Mouse (Mus musculus) CH12.LX (cell line): ENCODE data around the gene Golph3l. TPM values are rescaled to one million over a fixed set of nuclear protein-coding genes. Genes with fewer than 3 reads are reported as not detected.
"Not testable (repeated sequence)": the region's sequence is repeated elsewhere in the genome, so short reads cannot be mapped to it uniquely, and the experiment has no call there.

Experiments used
- DNase-seq: peaks from one replicate; pipeline ENCODE4 v3.0.0-alpha.2; 2013; ENCODE audit errors: extremely low read depth
- H3K27ac ChIP-seq: 2 replicates; pipeline ENCODE4 v1.5.1; 2012; ENCODE audit warnings: low read depth, mild to moderate bottlenecking, control low read depth, moderate library complexity; ENCODE audit not compliant: insufficient read depth
- H3K27me3 ChIP-seq: replicated peaks from 2 replicates; pipeline ENCODE3; 2012; ENCODE audit warnings: inconsistent platforms
- H3K36me3 ChIP-seq, 2 experiments: replicated peaks in 1 of 2; 2 replicates each; pipeline versions ENCODE3 to v1.6.1; 2012; ENCODE audit warnings: inconsistent platforms in 1 of 2, low read length in 1 of 2, mild to moderate bottlenecking in 1 of 2, mixed read lengths in 1 of 2, moderate library complexity in 1 of 2; ENCODE audit not compliant: control insufficient read depth in 1 of 2, insufficient read depth in 1 of 2
- H3K4me1 ChIP-seq, 2 experiments: 2 replicates each; pipeline ENCODE4 v1.6.1; 2012; ENCODE audit warnings: inconsistent platforms in 1 of 2, moderate library complexity in 1 of 2; ENCODE audit not compliant: insufficient read depth in 2 of 2, control insufficient read depth in 1 of 2
- H3K4me2 ChIP-seq: 2 replicates; pipeline ENCODE4 v1.6.1; 2012; ENCODE audit warnings: low read depth, mild to moderate bottlenecking, control low read depth; ENCODE audit not compliant: poor library complexity, insufficient read depth, severe bottlenecking
- H3K4me3 ChIP-seq, 3 experiments: fragments of 150-350 bp in 1 of 3; sonication (generic) in 1 of 3; replicated peaks in 1 of 3; 2 replicates each; pipeline versions ENCODE3 to v1.5.1; 2011 to 2012; ENCODE audit warnings: low read depth in 2 of 3, low read length in 2 of 3, mild to moderate bottlenecking in 2 of 3, moderate library complexity in 2 of 3, control low read depth in 1 of 3, improper control_type of control experiment in 1 of 3, inconsistent platforms in 1 of 3, mixed read lengths in 1 of 3; ENCODE audit not compliant: poor library complexity in 1 of 3
- H3K79me2 ChIP-seq: replicated peaks from 2 replicates; pipeline ENCODE4 v1.6.1; 2012; ENCODE audit warnings: mild to moderate bottlenecking, moderate library complexity; ENCODE audit not compliant: control insufficient read depth, poor library complexity, insufficient read depth, severe bottlenecking; ENCODE audit errors: extremely low read depth
- H3K9ac ChIP-seq: 2 replicates; pipeline ENCODE4 v1.6.1; 2012; ENCODE audit warnings: low read depth, mild to moderate bottlenecking, control low read depth, moderate library complexity; ENCODE audit not compliant: insufficient read depth
- H3K9me3 ChIP-seq: replicated peaks from 2 replicates; pipeline ENCODE3; 2012; ENCODE audit warnings: low read length, inconsistent platforms, mixed read lengths
- ELF1 ChIP-seq: IDR thresholded peaks from 2 replicates; pipeline ENCODE4 v1.6.1; 2014; ENCODE audit warnings: low read depth, mild to moderate bottlenecking, inconsistent platforms, low read length, improper control_type of control experiment
- ETS1 ChIP-seq: conservative IDR thresholded peaks from 2 replicates; pipeline ENCODE4 v1.6.1; 2012; ENCODE audit warnings: low read depth, mild to moderate bottlenecking, inconsistent platforms, low read length, improper control_type of control experiment, moderate library complexity
- GABPA ChIP-seq: IDR thresholded peaks from 2 replicates; pipeline ENCODE4 v1.6.1; 2012; ENCODE audit warnings: low read depth, low read length, improper control_type of control experiment, inconsistent platforms; ENCODE audit not compliant: insufficient replicate concordance
- KAT2A ChIP-seq: IDR thresholded peaks from 2 replicates; pipeline ENCODE4 v1.6.1; 2012; ENCODE audit warnings: low read length, improper control_type of control experiment, inconsistent platforms; ENCODE audit not compliant: insufficient replicate concordance
- MAFK ChIP-seq: IDR thresholded peaks from 2 replicates; pipeline ENCODE4 v1.6.1; 2011; ENCODE audit warnings: low read length, improper control_type of control experiment; ENCODE audit not compliant: insufficient replicate concordance
- MAX ChIP-seq: IDR thresholded peaks from 2 replicates; pipeline ENCODE4 v1.6.1; 2011; ENCODE audit warnings: low read length, improper control_type of control experiment
- MAZ ChIP-seq: IDR thresholded peaks from 2 replicates; pipeline ENCODE4 v1.6.1; 2012; ENCODE audit warnings: low read depth, mild to moderate bottlenecking, inconsistent platforms, low read length, improper control_type of control experiment, moderate library complexity
- MEF2A ChIP-seq: IDR thresholded peaks from 2 replicates; pipeline ENCODE4 v1.6.1; 2014; ENCODE audit warnings: low read depth, mild to moderate bottlenecking, inconsistent platforms, low read length, improper control_type of control experiment, borderline replicate concordance
- NELFE ChIP-seq: IDR thresholded peaks from 2 replicates; pipeline ENCODE4 v1.6.1; 2011; ENCODE audit warnings: low read depth, low read length, improper control_type of control experiment
- NRF1 ChIP-seq: IDR thresholded peaks from 2 replicates; pipeline ENCODE4 v1.6.1; 2014; ENCODE audit warnings: low read depth, mild to moderate bottlenecking, inconsistent platforms, low read length, improper control_type of control experiment, moderate library complexity
- PAX5 ChIP-seq: IDR thresholded peaks from 2 replicates; pipeline ENCODE4 v1.6.1; 2012; ENCODE audit warnings: low read length, inconsistent platforms, mixed read lengths
- POLR2A ChIP-seq: IDR thresholded peaks from 2 replicates; pipeline ENCODE4 v1.6.1; 2011; ENCODE audit warnings: low read depth, mild to moderate bottlenecking, improper control_type of control experiment, low read length
- RAD21 ChIP-seq: IDR thresholded peaks from 2 replicates; pipeline ENCODE4 v1.6.1; 2011; ENCODE audit warnings: low read depth, mild to moderate bottlenecking, low read length, improper control_type of control experiment, moderate library complexity
- RCOR1 ChIP-seq: conservative IDR thresholded peaks from 2 replicates; pipeline ENCODE4 v1.6.1; 2012; ENCODE audit warnings: low read depth, mild to moderate bottlenecking, inconsistent platforms, low read length, improper control_type of control experiment
- SIN3A ChIP-seq: IDR thresholded peaks from 2 replicates; pipeline ENCODE4 v1.6.1; 2012; ENCODE audit warnings: low read length, improper control_type of control experiment, inconsistent platforms
- TBP ChIP-seq: conservative IDR thresholded peaks from 2 replicates; pipeline ENCODE4 v1.6.1; 2011; ENCODE audit warnings: low read depth, low read length, improper control_type of control experiment
- TCF12 ChIP-seq: IDR thresholded peaks from 2 replicates; pipeline ENCODE4 v1.6.1; 2014; ENCODE audit warnings: low read depth, mild to moderate bottlenecking, inconsistent platforms, low read length, improper control_type of control experiment
- UBTF ChIP-seq: IDR thresholded peaks from 2 replicates; pipeline ENCODE4 v1.6.1; 2012; ENCODE audit warnings: low read depth, mild to moderate bottlenecking, inconsistent platforms, low read length, improper control_type of control experiment, moderate library complexity
- ZNF384 ChIP-seq: IDR thresholded peaks from 2 replicates; pipeline ENCODE4 v1.6.1; 2012; ENCODE audit warnings: low read depth, low read length, improper control_type of control experiment, inconsistent platforms
- dilution Hi-C: fragments of 300-500 bp; cut with MboI; formaldehyde crosslinking; loops from 2 replicates; pipeline ENCODE4 v1.14.3; 2020; ENCODE audit warnings: low sequenced_read_pairs; ENCODE audit not compliant: extremely low pct_unique_long_range_greater_than_20kb, extremely low pct_ligation_motif_present
- in situ Hi-C: fragments of 300-500 bp; cut with MboI; formaldehyde crosslinking; loops from 3 replicates; pipeline ENCODE4 v1.14.3; 2019; ENCODE audit warnings: low sequenced_read_pairs, low pct_ligation_motif_present, low pct_unique_long_range_greater_than_20kb, mixed read lengths
- polyA plus RNA-seq: library from polyadenylated mRNA; unstranded; fragments of >175 nt; gene quantifications from 2 replicates; pipeline ENCODE4 v1.2.1, GENCODE M21; 2012; ENCODE audit warnings: low read depth; ENCODE audit not compliant: insufficient read length
- total RNA-seq, 2 experiments: library from RNA; depleted of rRNA; stranded (reverse); fragments of 300-350 nt in 1 of 2; fragments of >200 nt in 1 of 2; gene quantifications; 2 replicates each; pipeline ENCODE4 v1.2.3; 2012 to 2014

The Golph3l gene
- total and polyA plus RNA-seq, 3 experiments = 22.7 to 36.9 (median 23.4) TPM

- Histone ChIP-seq H3K9ac (no peak overlapping the region), H3K27ac (no peak overlapping the region), H3K79me2 (no peaks in the 10 kb centered on the region), H3K9me3 (peaks cover 6% of the 10 kb centered on the region), H3K4me2 (no peak overlapping the region), H3K36me3 (peaks cover 30 to 70% of the 10 kb centered on the region in 2 experiments), H3K27me3 (no peaks in the 10 kb centered on the region), H3K4me3 (no peak overlapping the region), H3K4me1 (peaks cover 10 to 37% of the 10 kb centered on the region in 2 experiments; a peak in 3 of 4 replicates)
- in situ Hi-C loops = no loop called here
- DNase-seq = no peak
- dilution Hi-C loops = no loop called here
- TF ChIP-seq PAX5 (no peak), UBTF (no peak), TCF12 (no peak), MAFK (no peak), TBP (no peak)
Measured at GRCm38 (mm10) chr3:95539837-95540236, 48.9 kb upstream of the Golph3l start.

- in situ Hi-C loops = not testable (repeated sequence)
- peak; percentile 47 for DNase-seq
Measured at GRCm38 (mm10) chr3:95541186-95541585, 47.5 kb upstream of the Golph3l start.

GRCm38 (mm10) chr3:95542171-95542570 is 46.6 kb upstream of the Golph3l start:
- no peak overlapping the region for H3K27ac ChIP-seq
- no peak overlapping the region for H3K4me3 ChIP-seq
- H3K9me3 ChIP-seq = peaks cover 2% of the 10 kb centered on the region
- DNase-seq = no peak
- no peak overlapping the region for H3K4me2 ChIP-seq
- peaks cover 49 to 76% of the 10 kb centered on the region in 2 experiments for H3K36me3 ChIP-seq
- no peaks in the 10 kb centered on the region for H3K27me3 ChIP-seq
- no peaks in the 10 kb centered on the region for H3K79me2 ChIP-seq
- dilution Hi-C loops = no loop called here
- H3K4me1 ChIP-seq = peaks cover 10 to 34% of the 10 kb centered on the region in 2 experiments; a peak in 3 of 4 replicates
- TF ChIP-seq TCF12 (no peak), RCOR1 (no peak), KAT2A (no peak), UBTF (no peak), SIN3A (no peak), MEF2A (no peak), TBP (no peak), NELFE (no peak), ELF1 (no peak), GABPA (no peak), MAZ (no peak), MAX (no peak), ZNF384 (no peak), RAD21 (no peak), NRF1 (no peak), POLR2A (no peak)
- TF ChIP-seq, all 38 proteins: peak for 0
- in situ Hi-C loops = no loop called here
- H3K9ac ChIP-seq = no peak overlapping the region

More at GRCm38 (mm10) chr3:95541186-95541585, 47.5 kb upstream of the Golph3l start:
- H3K9me3 ChIP-seq, dilution Hi-C loops, H3K4me3 ChIP-seq, H3K27me3 ChIP-seq, H3K79me2 ChIP-seq: not testable (repeated sequence)
- Histone ChIP-seq H3K9ac (peak overlapping the region; percentile 23), H3K27ac (peak overlapping the region; percentile 85), H3K4me2 (peak overlapping the region; percentile 41), H3K36me3 (peaks cover 42 to 76% of the 10 kb centered on the region in 2 experiments), H3K4me1 (peaks cover 10 to 37% of the 10 kb centered on the region in 2 experiments; a peak in 3 of 4 replicates)
- TF ChIP-seq ELF1 (peak; percentile 44; the same call in 1 of the 2 replicates), ETS1 (peak; percentile 27; the same call in 1 of the 2 replicates), POLR2A (0 out of 2 replicates have a peak, but pooled peaks have one; percentile 19)
